Mouse (Mus musculus): ENCODE data around the gene S100pbp.

DNA sequence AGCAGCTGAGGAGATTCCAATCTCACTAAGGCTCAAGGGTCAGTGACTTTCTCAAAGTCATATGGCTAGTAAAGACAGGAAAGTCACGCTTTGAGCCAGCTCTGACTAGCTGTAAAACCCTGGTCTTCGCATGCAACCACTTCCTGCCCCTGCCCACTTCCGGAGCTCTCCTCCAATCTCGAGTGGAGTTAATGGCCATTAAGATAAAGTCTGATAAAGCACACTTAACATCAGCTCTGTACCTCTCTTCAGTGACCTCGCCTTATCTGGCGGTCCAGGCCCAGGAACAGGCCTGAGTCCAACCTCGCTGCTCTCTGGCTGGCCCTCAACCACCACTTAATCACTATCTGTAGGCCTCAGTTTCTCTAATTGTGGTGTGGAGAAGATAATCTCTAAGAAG is 45.0 kb upstream of the S100pbp start:
- TF ChIP-seq CTCF (IDR thresholded peaks at IDR 0.05) (no peak), EP300 (IDR thresholded peaks at IDR 0.05) (peak; percentile 89)

Measured in lung, postnatal 0 days (tissue).